13 mouse cellular contexts compared by ENCODE assay signal in genomic region chr16:89909393-89910068, GRCm38 (mm10).
A peak's percentile ranks its signal among the peaks of the same experiment; 100 is the strongest.
DNase-seq lines count a peak whose midpoint lies in the region; ATAC-seq and TF ChIP-seq lines count a peak whose summit lies in the region.
"Had no signal": no experiment of that assay in that cellular context is flagged by ENCODE, and none has a peak within 500 bp of the region (broad histone marks: within the 10 kb centered on the region; RNA-seq: fewer than 3 reads in every experiment).

No protein-coding gene starts in this region.

- peak overlapping the region; percentile 45 for H3K27ac ChIP-seq in left cerebral cortex, adult 2 months
- H3K27ac ChIP-seq in forebrain, embryonic 14.5 days (ENCODE audit: low read depth, low read length), result peak overlapping the region; percentile 63; the same call in 1 of the 2 replicates
- peak overlapping the region; percentile 26; the same call in 1 of the 2 replicates for H3K27ac ChIP-seq in midbrain, embryonic 16.5 days (ENCODE audit: low read length)
- H3K27ac ChIP-seq in kidney, adult 2 months (ENCODE audit: insufficient read depth, low read depth, low read length), result no peak overlapping the region
- H3K27ac ChIP-seq: limb, embryonic 12.5 days had no signal

- TF ChIP-seq CTCF in left cerebral cortex, adult 2 months (IDR thresholded peaks at IDR 0.05), result no peak
- no peak for TF ChIP-seq CTCF in kidney, adult 2 months (conservative IDR thresholded peaks at IDR 0.05; ENCODE audit: insufficient read depth, insufficient read length, low read depth, low read length)

- peak overlapping the region; percentile 19; the same call in 1 of the 2 replicates for H3K4me3 ChIP-seq in left cerebral cortex, adult 2 months
- H3K4me3 ChIP-seq in forebrain, embryonic 14.5 days (ENCODE audit: low read depth, low read length), result no peak overlapping the region
- no peak overlapping the region for H3K4me3 ChIP-seq in midbrain, embryonic 16.5 days (ENCODE audit: low read depth, low read length)
- no peak overlapping the region for H3K4me3 ChIP-seq in kidney, adult 2 months (ENCODE audit: insufficient read depth, low read depth, low read length)
- H3K4me3 ChIP-seq: embryonic facial prominence, embryonic 15.5 days; limb, embryonic 12.5 days had no signal

- no peak for TF ChIP-seq POLR2A in kidney, adult 2 months (IDR thresholded peaks at IDR 0.05; ENCODE audit: low read depth, low read length)

- no peak for DNase-seq in frontal cortex, postnatal 25 days (ENCODE audit: low spot score in 2 of 2)
- DNase-seq in left cerebral cortex, adult 2 months (ENCODE audit: extremely low spot score in 1 of 2, low spot score in 2 of 2), result no peak
- DNase-seq in left cerebral cortex, adult 11 months (ENCODE audit: low spot score), result no peak
- DNase-seq in forebrain, embryonic 14.5 days (ENCODE audit: low spot score), result peak; percentile 70
- DNase-seq in kidney, adult 2 months, result no peak
- DNase-seq in T-cell, adult 2 months (ENCODE audit: low spot score), result no peak
- DNase-seq: cerebellum, adult 2 months; layer of hippocampus, adult 9-11 months; thymus, postnatal 25 days had no signal

- no peaks in the 10 kb centered on the region for H3K27me3 ChIP-seq in forebrain, embryonic 14.5 days (replicated peaks; ENCODE audit: control insufficient read depth, insufficient read depth, low read length)
- no peaks in the 10 kb centered on the region for H3K27me3 ChIP-seq in midbrain, embryonic 16.5 days (ENCODE audit: control insufficient read depth, insufficient read depth, low read depth, low read length)
- no peaks in the 10 kb centered on the region for H3K27me3 ChIP-seq in kidney, adult 2 months (replicated peaks; ENCODE audit: control insufficient read depth, insufficient read depth, low read length)
- H3K27me3 ChIP-seq: embryonic facial prominence, embryonic 15.5 days; limb, embryonic 12.5 days had no signal

- peak overlapping the region; percentile 46 for H3K9ac ChIP-seq in forebrain, embryonic 14.5 days (ENCODE audit: low read length)
- no peak overlapping the region; the same call in 1 of the 2 replicates for H3K9ac ChIP-seq in midbrain, embryonic 16.5 days (ENCODE audit: low read depth, low read length)
- H3K9ac ChIP-seq: embryonic facial prominence, embryonic 15.5 days; limb, embryonic 12.5 days had no signal

- intact Hi-C loops in left cerebral cortex, adult 2 months (cut with DNase I), result no loop called here

- H3K4me1 ChIP-seq in forebrain, embryonic 14.5 days (ENCODE audit: control insufficient read depth, insufficient read depth, low read length), result peaks cover 9% of the 10 kb centered on the region
- H3K4me1 ChIP-seq in midbrain, embryonic 16.5 days (ENCODE audit: control insufficient read depth, insufficient read depth, low read length), result peaks cover 7% of the 10 kb centered on the region
- no peaks in the 10 kb centered on the region for H3K4me1 ChIP-seq in kidney, adult 2 months (ENCODE audit: control insufficient read depth, insufficient read depth, low read length)

- ATAC-seq in frontal cortex, adult (ENCODE audit: low TSS enrichment), result peak; percentile 50
- ATAC-seq in forebrain, embryonic 14.5 days, result peak; percentile 78
- ATAC-seq in midbrain, embryonic 16.5 days, result peak; percentile 29; the same call in 1 of the 2 replicates

- peak overlapping the region; percentile 43 for H3K4me2 ChIP-seq in forebrain, embryonic 14.5 days (ENCODE audit: low read length)
- peak overlapping the region; percentile 38 for H3K4me2 ChIP-seq in midbrain, embryonic 16.5 days (ENCODE audit: low read length)
- H3K4me2 ChIP-seq: embryonic facial prominence, embryonic 15.5 days; limb, embryonic 12.5 days had no signal

- H3K9me3 ChIP-seq in forebrain, embryonic 14.5 days (replicated peaks; ENCODE audit: control insufficient read depth, low read length), result no peaks in the 10 kb centered on the region
- H3K9me3 ChIP-seq in midbrain, embryonic 16.5 days (replicated peaks; ENCODE audit: control insufficient read depth, low read length, poor library complexity, severe bottlenecking), result no peaks in the 10 kb centered on the region
- H3K9me3 ChIP-seq: embryonic facial prominence, embryonic 15.5 days; limb, embryonic 12.5 days had no signal

- 23% methylated on average over 26 of the region's 26 CpGs for WGBS in forebrain, embryonic 14.5 days
- WGBS in midbrain, embryonic 16.5 days, result 34% methylated on average over 26 of the region's 26 CpGs
- WGBS in kidney, adult 2 months, result 77% methylated on average over 26 of the region's 26 CpGs

- H3K36me3 ChIP-seq in forebrain, embryonic 14.5 days (ENCODE audit: control insufficient read depth, insufficient read depth, low read length), result no peaks in the 10 kb centered on the region
- no peaks in the 10 kb centered on the region for H3K36me3 ChIP-seq in midbrain, embryonic 16.5 days (ENCODE audit: control insufficient read depth, insufficient read depth, low read length)
- no peaks in the 10 kb centered on the region for H3K36me3 ChIP-seq in kidney, adult 2 months (ENCODE audit: control insufficient read depth, insufficient read depth, low read length)
- H3K36me3 ChIP-seq: embryonic facial prominence, embryonic 15.5 days had no signal
